Mouse (Mus musculus): ENCODE results near the gene Tmem107. TPM values are rescaled to one million over a fixed set of nuclear protein-coding genes. Genes with fewer than 3 reads are reported as not detected.
"Not testable (repeated sequence)": the region's sequence is repeated elsewhere in the genome, so short reads cannot be mapped to it uniquely, and the experiment has no call there.

Gene Tmem107
- total RNA-seq, 1 experiment = 38.8 TPM

DNA sequence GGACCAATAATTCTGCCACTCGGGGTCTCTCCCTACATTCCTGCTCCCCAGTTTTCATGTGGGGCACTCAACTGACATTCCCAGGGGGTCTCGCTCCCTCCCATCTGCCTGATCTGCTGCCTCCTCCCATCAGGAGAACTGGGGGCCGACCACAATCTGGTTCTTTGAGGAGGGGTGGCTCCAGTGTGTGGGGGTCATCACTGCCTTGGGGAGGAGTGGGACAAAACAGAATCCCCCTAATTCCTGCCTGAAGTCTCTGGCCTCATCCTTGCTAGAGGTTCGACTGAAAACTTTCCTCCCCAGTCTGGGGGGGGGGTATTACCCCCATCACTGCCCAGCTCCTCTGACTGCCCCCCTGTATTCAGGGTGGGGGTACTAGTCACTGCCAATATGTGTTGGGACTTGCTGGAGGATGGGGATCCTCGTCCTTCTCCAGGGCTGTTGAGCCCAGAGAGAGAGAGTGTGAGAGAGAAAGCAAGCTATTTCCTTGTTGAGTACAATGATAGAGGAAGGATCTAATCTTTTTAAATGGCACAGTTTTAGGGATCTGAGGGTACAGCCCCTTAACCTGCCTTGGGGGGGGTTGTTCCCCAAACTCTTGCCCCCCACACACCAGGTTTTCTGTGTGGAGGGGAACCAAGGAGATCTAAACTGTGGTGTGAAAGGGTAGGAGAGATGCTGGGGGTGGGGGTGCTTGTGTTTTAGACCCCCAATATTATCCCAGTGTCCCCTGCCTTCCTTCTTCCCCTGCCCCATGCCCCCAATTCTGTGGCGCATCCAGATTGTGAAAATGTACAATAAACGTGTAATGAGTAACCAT lies 21.2 kb downstream of the Tmem107 start:
- Histone ChIP-seq H3K36me3 (ENCODE audit: control insufficient read depth, insufficient read depth, low read length, poor library complexity, severe bottlenecking) (peaks cover 7% of the 10 kb centered on the region; the same call in 1 of the 2 replicates), H3K4me1 (ENCODE audit: control insufficient read depth in 2 of 2, insufficient read depth in 2 of 2, low read length in 2 of 2, poor library complexity in 1 of 2) (peaks cover 0 to 21% of the 10 kb centered on the region in 2 experiments; a peak in 3 of 4 replicates), H3K4me3 (ENCODE audit: insufficient read depth in 1 of 2, low read depth in 1 of 2, low read length in 2 of 2, poor library complexity in 1 of 2, severe bottlenecking in 1 of 2) (no peak overlapping the region), H3K27ac (ENCODE audit: insufficient read depth, low read depth, low read length, poor library complexity, severe bottlenecking) (no peak overlapping the region), H3K9me3 (ENCODE audit: control insufficient read depth, insufficient read depth, low read depth, low read length) (no peaks in the 10 kb centered on the region), H3K9ac (ENCODE audit: insufficient read depth, low read depth, low read length, poor library complexity, severe bottlenecking) (no peak overlapping the region)
- TF ChIP-seq ZC3H11A (IDR thresholded peaks at IDR 0.05; ENCODE audit: borderline replicate concordance, low read depth, low read length) (no peak), CHD2 (IDR thresholded peaks at IDR 0.05; ENCODE audit: low read depth, low read length) (no peak), MAFK (IDR thresholded peaks at IDR 0.05; ENCODE audit: insufficient read depth, low read depth, low read length) (no peak)
- in situ Hi-C loops (cut with MboI; ENCODE audit: low sequenced_read_pairs in 2 of 2, unreplicated experiment in 2 of 2) = no loop called here
- DNase-seq (ENCODE audit: low read depth, low spot score) = no peak

- peak; percentile 80 for DNase-seq (ENCODE audit: low read depth, low spot score)
- in situ Hi-C loops (cut with MboI; ENCODE audit: low sequenced_read_pairs in 2 of 2, unreplicated experiment in 2 of 2) = no loop called here
- Histone ChIP-seq H3K9me3 (ENCODE audit: control insufficient read depth, insufficient read depth, low read depth, low read length) (no peaks in the 10 kb centered on the region), H3K36me3 (ENCODE audit: control insufficient read depth, insufficient read depth, low read length, poor library complexity, severe bottlenecking) (peaks cover 7% of the 10 kb centered on the region; the same call in 1 of the 2 replicates), H3K9ac (ENCODE audit: insufficient read depth, low read depth, low read length, poor library complexity, severe bottlenecking) (no peak overlapping the region), H3K4me3 (ENCODE audit: insufficient read depth in 1 of 2, low read depth in 1 of 2, low read length in 2 of 2, poor library complexity in 1 of 2, severe bottlenecking in 1 of 2) (no peak overlapping the region), H3K27ac (ENCODE audit: insufficient read depth, low read depth, low read length, poor library complexity, severe bottlenecking) (no peak overlapping the region), H3K4me1 (ENCODE audit: control insufficient read depth in 2 of 2, insufficient read depth in 2 of 2, low read length in 2 of 2, poor library complexity in 1 of 2) (peaks cover 3 to 20% of the 10 kb centered on the region in 2 experiments; a peak in 3 of 4 replicates)
- TF ChIP-seq CHD2 (IDR thresholded peaks at IDR 0.05; ENCODE audit: low read depth, low read length) (no peak), HCFC1 (IDR thresholded peaks at IDR 0.05; ENCODE audit: borderline replicate concordance, insufficient read depth, low read length) (no peak), ZNF384 (IDR thresholded peaks at IDR 0.05; ENCODE audit: low read depth, low read length) (no peak)
Measured at GRCm38 (mm10) chr11:69092386-69092751, 21.8 kb downstream of the Tmem107 start.

DNA sequence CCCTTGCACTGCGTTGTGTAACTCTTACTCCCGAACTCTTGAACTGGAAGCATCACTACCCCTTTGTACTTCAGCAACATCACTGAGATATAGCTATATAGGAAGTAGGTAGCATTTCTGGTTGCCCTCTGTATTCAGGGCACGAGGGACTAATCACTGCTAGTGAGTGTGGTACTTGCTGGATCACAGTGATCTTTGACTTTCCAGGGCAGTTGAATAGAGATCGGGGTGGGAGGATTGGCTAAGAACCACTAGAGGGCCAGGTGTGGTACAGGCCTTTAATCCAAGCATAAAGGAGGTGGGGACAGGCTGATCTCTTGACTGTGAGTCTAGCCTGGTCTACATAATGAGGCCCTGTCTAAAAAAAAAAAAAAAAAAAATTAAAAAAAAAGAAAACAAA lies 22.3 kb downstream of the Tmem107 start:
- Histone ChIP-seq H3K27ac (ENCODE audit: insufficient read depth, low read depth, low read length, poor library complexity, severe bottlenecking) (no peak overlapping the region), H3K4me3 (ENCODE audit: insufficient read depth in 1 of 2, low read depth in 1 of 2, low read length in 2 of 2, poor library complexity in 1 of 2, severe bottlenecking in 1 of 2) (no peak overlapping the region), H3K4me1 (ENCODE audit: control insufficient read depth in 2 of 2, insufficient read depth in 2 of 2, low read length in 2 of 2, poor library complexity in 1 of 2) (peaks cover 6 to 22% of the 10 kb centered on the region in 2 experiments; a peak in 3 of 4 replicates), H3K36me3 (ENCODE audit: control insufficient read depth, insufficient read depth, low read length, poor library complexity, severe bottlenecking) (peaks cover 7% of the 10 kb centered on the region; the same call in 1 of the 2 replicates), H3K9me3 (ENCODE audit: control insufficient read depth, insufficient read depth, low read depth, low read length) (no peaks in the 10 kb centered on the region), H3K9ac (ENCODE audit: insufficient read depth, low read depth, low read length, poor library complexity, severe bottlenecking) (no peak overlapping the region)
- in situ Hi-C loops (cut with MboI; ENCODE audit: low sequenced_read_pairs in 2 of 2, unreplicated experiment in 2 of 2) = no loop called here
- DNase-seq (ENCODE audit: low read depth, low spot score) = no peak
- no peak for TF ChIP-seq MAFK (IDR thresholded peaks at IDR 0.05; ENCODE audit: insufficient read depth, low read depth, low read length)
- no peak for TF ChIP-seq ZC3H11A (IDR thresholded peaks at IDR 0.05; ENCODE audit: borderline replicate concordance, low read depth, low read length)
- TF ChIP-seq CHD2 (IDR thresholded peaks at IDR 0.05; ENCODE audit: low read depth, low read length) = no peak
- no peak for TF ChIP-seq HCFC1 (IDR thresholded peaks at IDR 0.05; ENCODE audit: borderline replicate concordance, insufficient read depth, low read length)
- no peak for TF ChIP-seq ZNF384 (IDR thresholded peaks at IDR 0.05; ENCODE audit: low read depth, low read length)

GRCm38 (mm10) chr11:69093856-69094255 lies 23.2 kb downstream of the Tmem107 start:
- H3K27ac ChIP-seq (ENCODE audit: insufficient read depth, low read depth, low read length, poor library complexity, severe bottlenecking); H3K36me3 ChIP-seq (ENCODE audit: control insufficient read depth, insufficient read depth, low read length, poor library complexity, severe bottlenecking); DNase-seq (ENCODE audit: low read depth, low spot score); H3K9ac ChIP-seq (ENCODE audit: insufficient read depth, low read depth, low read length, poor library complexity, severe bottlenecking); H3K4me3 ChIP-seq (ENCODE audit: insufficient read depth in 1 of 2, low read depth in 1 of 2, low read length in 2 of 2, poor library complexity in 1 of 2, severe bottlenecking in 1 of 2); H3K9me3 ChIP-seq (ENCODE audit: control insufficient read depth, insufficient read depth, low read depth, low read length); in situ Hi-C loops (cut with MboI; ENCODE audit: low sequenced_read_pairs in 2 of 2, unreplicated experiment in 2 of 2): not testable (repeated sequence)
- H3K4me1 ChIP-seq (ENCODE audit: control insufficient read depth in 2 of 2, insufficient read depth in 2 of 2, low read length in 2 of 2, poor library complexity in 1 of 2) = peaks cover 10 to 29% of the 10 kb centered on the region in 2 experiments; a peak in 3 of 4 replicates
